Mouse (Mus musculus): ENCODE results near the gene Frmd3. TPM values are rescaled to one million over a fixed set of nuclear protein-coding genes. Genes with fewer than 3 reads are reported as not detected.

The Frmd3 gene
- polyA plus RNA-seq (2017; shearing (Covaris generic)): 0.21 TPM

GRCm38 (mm10) chr4:74013211-74014047 is at the start of gene Frmd3:
Gene Frmd3 (plus strand): TSS chr4:74013442.

DNA sequence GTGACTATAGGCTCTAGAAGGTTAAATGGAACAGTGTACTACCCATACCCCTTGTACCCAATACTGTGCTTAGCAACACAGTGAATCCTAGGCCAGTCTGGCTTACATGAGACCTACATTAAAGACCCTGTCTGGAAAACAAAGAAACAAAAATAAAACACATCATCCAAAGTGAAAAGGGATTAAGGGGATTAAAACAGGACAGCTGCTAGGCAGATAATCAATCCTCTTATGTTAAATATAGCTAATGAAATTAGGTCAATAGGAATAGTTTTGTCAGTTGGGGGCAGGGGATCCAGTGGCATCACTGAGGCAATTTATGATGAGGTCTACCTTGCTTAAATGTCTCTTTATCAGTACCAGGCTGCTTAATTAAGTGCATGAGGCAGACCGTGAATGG is 228.9 kb downstream of the Frmd3 start, which contains the start of gene Kdm4c:
TSS of gene Kdm4c (plus strand) at position 322 of the 400 bp plus-strand sequence.

Other genes with a start within 250 kb of the Frmd3 start
- not detected for gene Rasef, start 222.4 kb upstream of the Frmd3 start, polyA plus RNA-seq (2017; shearing (Covaris generic))
- gene Gm11758, start 137.2 kb upstream of the Frmd3 start, polyA plus RNA-seq (2017; shearing (Covaris generic)): not detected
- not detected for gene Gm11757, start 122.3 kb upstream of the Frmd3 start, polyA plus RNA-seq (2017; shearing (Covaris generic))
- not detected for gene Gm13871, start 107.5 kb upstream of the Frmd3 start, polyA plus RNA-seq (2017; shearing (Covaris generic))
- 0.39 TPM for gene Gm11756, start 92.7 kb upstream of the Frmd3 start, polyA plus RNA-seq (2017; shearing (Covaris generic))
- gene 2310002L09Rik, start 62.6 kb upstream of the Frmd3 start, polyA plus RNA-seq (2017; shearing (Covaris generic)): not detected
- gene Kdm4c, start 229.1 kb downstream of the Frmd3 start, polyA plus RNA-seq (2017; shearing (Covaris generic)): 33.6 TPM

Data from effector memory CD4-positive, alpha-beta T cell, adult 7 months (primary cell).